Mouse (Mus musculus): Measurements from ENCODE around the gene H2-Aa. TPM values are rescaled to one million over a fixed set of nuclear protein-coding genes. Genes with fewer than 3 reads are reported as not detected.
"Not testable (repeated sequence)": the region's sequence is repeated elsewhere in the genome, so short reads cannot be mapped to it uniquely, and the experiment has no call there.

Gene H2-Aa
- 2.6 and 2.8 TPM in 2 replicates for polyA plus RNA-seq (2015; fragmentation: Nextera tagmentation; extraction: Ambion mirVana)

DNA sequence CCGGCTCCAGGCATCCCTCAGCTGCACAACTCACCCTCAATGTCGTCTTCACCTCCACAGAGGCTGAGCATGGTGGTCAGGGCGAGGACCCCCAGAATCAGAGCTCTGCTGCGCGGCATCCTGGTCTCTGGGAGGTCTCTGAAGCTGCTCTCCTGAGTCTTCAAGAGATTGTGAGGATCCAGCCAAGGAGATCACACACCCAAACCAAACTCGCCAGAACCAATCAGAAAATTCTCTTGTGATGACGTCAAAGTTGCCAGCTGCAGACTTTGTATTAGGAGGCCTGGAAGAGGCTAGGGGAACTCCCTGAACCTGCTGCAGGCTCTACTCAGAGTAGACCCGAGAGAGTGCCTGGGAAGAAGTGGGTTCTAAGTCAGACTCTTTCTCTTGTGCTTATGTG, at the start of gene H2-Aa:
H2-Aa (minus strand) TSS at position 176 of the 400 bp plus-strand sequence.
- no peak for ATAC-seq (ENCODE audit: insufficient read depth)
- no peak within 1 kb of the TSS for H3K27ac ChIP-seq (replicated peaks)
- no peaks in the 10 kb centered on the region for H3K36me3 ChIP-seq (replicated peaks)
- no peaks in the 10 kb centered on the region for H3K4me1 ChIP-seq (replicated peaks)
- 17% methylated on average over 8 of the region's 8 CpGs for WGBS (ENCODE audit: insufficient replicate concordance)
- no peak within 1 kb of the TSS for H3K4me3 ChIP-seq (replicated peaks)
- H3K9me3 ChIP-seq (replicated peaks) = no peaks in the 10 kb centered on the region
- no peak within 1 kb of the TSS for H3K9ac ChIP-seq
- H3K27me3 ChIP-seq = no peaks in the 10 kb centered on the region
- no peak within 1 kb of the TSS for H3K4me2 ChIP-seq

DNA sequence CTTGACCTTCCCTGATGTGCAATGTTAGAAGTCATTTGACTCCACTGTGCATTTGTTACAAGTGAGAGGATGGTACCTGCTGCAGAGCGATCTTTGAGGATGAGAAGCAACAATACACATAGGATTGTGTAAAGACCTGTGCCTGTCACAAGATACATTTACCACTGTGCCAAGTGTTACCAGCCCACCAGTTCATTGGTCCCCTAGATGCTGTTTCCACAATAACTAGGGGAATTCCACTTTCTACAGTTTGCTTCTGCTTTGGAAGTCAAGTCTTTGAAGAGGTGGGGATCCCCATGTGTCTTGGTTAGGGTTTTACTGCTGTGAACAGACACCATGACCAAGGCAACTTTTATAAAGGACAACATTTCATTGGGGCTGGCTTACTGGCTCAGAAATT, 43.6 kb upstream of the H2-Aa start:
- H3K4me1 ChIP-seq (replicated peaks) = no peaks in the 10 kb centered on the region
- H3K4me3 ChIP-seq (replicated peaks) = no peak overlapping the region
- no peaks in the 10 kb centered on the region for H3K9me3 ChIP-seq (replicated peaks)
- no peak overlapping the region for H3K4me2 ChIP-seq
- no peak overlapping the region for H3K9ac ChIP-seq
- no peaks in the 10 kb centered on the region for H3K27me3 ChIP-seq
- H3K36me3 ChIP-seq (replicated peaks) = no peaks in the 10 kb centered on the region
- 66% methylated on average over 1 of the region's 1 CpGs for WGBS (ENCODE audit: insufficient replicate concordance)
- ATAC-seq (ENCODE audit: insufficient read depth) = no peak
- no peak overlapping the region for H3K27ac ChIP-seq (replicated peaks)

GRCm38 (mm10) chr17:34329807-34330206, 42.2 kb upstream of the H2-Aa start:
- H3K36me3 ChIP-seq (replicated peaks) = no peaks in the 10 kb centered on the region
- no peaks in the 10 kb centered on the region for H3K27me3 ChIP-seq
- H3K4me1 ChIP-seq (replicated peaks) = no peaks in the 10 kb centered on the region
- WGBS (ENCODE audit: insufficient replicate concordance) = 23% methylated on average over 2 of the region's 2 CpGs
- no peak overlapping the region for H3K9ac ChIP-seq
- H3K4me3 ChIP-seq (replicated peaks) = no peak overlapping the region
- ATAC-seq (ENCODE audit: insufficient read depth) = no peak
- no peak overlapping the region for H3K27ac ChIP-seq (replicated peaks)
- H3K4me2 ChIP-seq = no peak overlapping the region
- H3K9me3 ChIP-seq (replicated peaks) = no peaks in the 10 kb centered on the region

- H3K27me3 ChIP-seq = no peaks in the 10 kb centered on the region
- H3K9me3 ChIP-seq (replicated peaks) = no peaks in the 10 kb centered on the region
- WGBS (ENCODE audit: insufficient replicate concordance) = 48% methylated on average over 3 of the region's 3 CpGs
- H3K4me1 ChIP-seq (replicated peaks) = no peaks in the 10 kb centered on the region
- no peak overlapping the region for H3K4me2 ChIP-seq
- H3K9ac ChIP-seq = no peak overlapping the region
- H3K27ac ChIP-seq (replicated peaks) = no peak overlapping the region
- no peaks in the 10 kb centered on the region for H3K36me3 ChIP-seq (replicated peaks)
- no peak overlapping the region for H3K4me3 ChIP-seq (replicated peaks)
- ATAC-seq (ENCODE audit: insufficient read depth) = no peak
Observed at GRCm38 (mm10) chr17:34326373-34326772, 38.8 kb upstream of the H2-Aa start.

DNA sequence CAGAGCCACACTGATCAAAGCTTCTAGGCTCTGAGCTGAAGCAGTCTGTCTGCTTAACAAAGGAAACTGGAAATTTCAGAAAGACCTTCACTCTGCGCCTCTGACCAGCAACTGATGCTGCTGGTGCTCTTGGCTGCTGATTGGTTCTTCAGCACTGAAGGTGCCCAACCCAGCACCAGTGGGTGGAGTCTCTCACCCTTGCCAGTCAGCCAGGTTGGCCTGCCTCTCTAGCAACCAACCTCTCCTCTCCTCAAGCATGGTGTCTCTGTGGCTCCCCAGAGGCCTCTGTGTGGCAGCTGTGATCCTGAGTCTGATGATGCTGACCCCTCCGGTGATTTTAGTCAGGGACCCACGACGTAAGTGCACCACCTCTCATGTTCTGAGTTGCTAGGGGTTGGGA, 37.8 kb upstream of the H2-Aa start, which contains the start of gene H2-Eb2:
H2-Eb2 (plus strand) TSS at position 230 of the 400 bp plus-strand sequence.
- H3K27me3 ChIP-seq = no peaks in the 10 kb centered on the region
- WGBS (ENCODE audit: insufficient replicate concordance) = 48% methylated on average over 4 of the region's 4 CpGs
- H3K27ac ChIP-seq (replicated peaks) = no peak within 1 kb of the TSS
- H3K4me2 ChIP-seq = no peak within 1 kb of the TSS
- H3K9me3 ChIP-seq (replicated peaks) = no peaks in the 10 kb centered on the region
- ATAC-seq (ENCODE audit: insufficient read depth) = no peak
- H3K4me1 ChIP-seq (replicated peaks) = no peaks in the 10 kb centered on the region
- no peak within 1 kb of the TSS for H3K9ac ChIP-seq
- no peaks in the 10 kb centered on the region for H3K36me3 ChIP-seq (replicated peaks)
- no peak within 1 kb of the TSS for H3K4me3 ChIP-seq (replicated peaks)

DNA sequence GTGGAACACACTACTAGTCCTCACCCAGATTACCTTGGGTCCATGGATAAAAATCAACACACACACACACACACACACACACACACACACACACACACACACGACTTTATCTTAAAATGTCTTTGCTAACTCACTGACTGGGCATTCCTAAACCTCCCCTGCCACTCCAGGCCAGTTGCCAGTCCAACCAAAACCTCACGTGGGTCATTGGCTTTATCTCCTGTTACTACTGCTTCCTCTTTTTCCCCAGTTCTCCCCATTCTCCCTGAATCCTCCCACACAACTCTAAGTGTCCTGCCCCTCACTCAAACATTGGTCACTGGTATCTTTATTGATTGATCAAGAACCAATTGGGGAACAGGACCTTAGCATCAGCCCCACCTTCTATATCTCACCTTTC, 29.7 kb upstream of the H2-Aa start:
- Histone ChIP-seq H3K27me3 (no peaks in the 10 kb centered on the region), H3K4me2 (no peak overlapping the region), H3K4me3 (replicated peaks) (no peak overlapping the region), H3K4me1 (replicated peaks) (no peaks in the 10 kb centered on the region), H3K36me3 (replicated peaks) (no peaks in the 10 kb centered on the region), H3K27ac (replicated peaks) (no peak overlapping the region), H3K9ac (no peak overlapping the region), H3K9me3 (replicated peaks) (no peaks in the 10 kb centered on the region)
- ATAC-seq (ENCODE audit: insufficient read depth) = no peak
- 16% methylated on average over 2 of the region's 2 CpGs for WGBS (ENCODE audit: insufficient replicate concordance)

- H3K27ac ChIP-seq (replicated peaks) = no peak overlapping the region
- no peak overlapping the region for H3K9ac ChIP-seq
- no peaks in the 10 kb centered on the region for H3K4me1 ChIP-seq (replicated peaks)
- ATAC-seq (ENCODE audit: insufficient read depth) = no peak
- 48% methylated on average over 2 of the region's 2 CpGs for WGBS (ENCODE audit: insufficient replicate concordance)
- no peaks in the 10 kb centered on the region for H3K9me3 ChIP-seq (replicated peaks)
- H3K27me3 ChIP-seq = no peaks in the 10 kb centered on the region
- H3K4me3 ChIP-seq (replicated peaks) = no peak overlapping the region
- no peak overlapping the region for H3K4me2 ChIP-seq
- no peaks in the 10 kb centered on the region for H3K36me3 ChIP-seq (replicated peaks)
Observed at GRCm38 (mm10) chr17:34316697-34317096, 29.1 kb upstream of the H2-Aa start.

DNA sequence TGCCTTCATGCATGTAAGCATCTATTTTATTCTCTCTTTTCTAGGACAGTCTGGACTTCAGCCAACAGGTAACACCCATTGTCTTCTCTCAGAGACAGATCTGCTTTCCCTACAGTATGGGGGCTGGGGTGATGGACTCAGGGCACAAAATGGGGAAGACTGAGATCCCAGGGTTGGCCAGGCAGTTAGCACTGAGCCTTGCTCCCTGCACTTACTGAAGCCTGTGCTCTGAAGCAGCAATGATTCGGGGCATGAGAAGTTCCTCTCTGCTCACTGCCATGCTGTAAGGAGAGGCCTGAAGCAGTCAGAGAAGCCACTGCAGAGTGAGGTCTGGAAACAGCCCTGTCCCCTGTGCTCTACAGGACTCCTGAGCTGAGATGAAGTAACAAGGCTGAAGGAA, 27.9 kb upstream of the H2-Aa start:
- Histone ChIP-seq H3K4me2 (no peak overlapping the region), H3K36me3 (replicated peaks) (no peaks in the 10 kb centered on the region), H3K9me3 (replicated peaks) (no peaks in the 10 kb centered on the region), H3K9ac (no peak overlapping the region), H3K4me1 (replicated peaks) (no peaks in the 10 kb centered on the region), H3K27ac (replicated peaks) (no peak overlapping the region), H3K4me3 (replicated peaks) (no peak overlapping the region), H3K27me3 (no peaks in the 10 kb centered on the region)
- no peak for ATAC-seq (ENCODE audit: insufficient read depth)
- 41% methylated on average over 1 of the region's 1 CpGs for WGBS (ENCODE audit: insufficient replicate concordance)

- Histone ChIP-seq H3K27me3 (0 out of 2 replicates have a peak, but pooled peaks cover under 1% of the 10 kb centered on the region), H3K27ac (replicated peaks) (no peak overlapping the region), H3K4me2 (no peak overlapping the region), H3K36me3 (replicated peaks) (no peaks in the 10 kb centered on the region), H3K9me3 (replicated peaks) (no peaks in the 10 kb centered on the region), H3K9ac (no peak overlapping the region), H3K4me1 (replicated peaks) (peaks cover 3% of the 10 kb centered on the region; the same call in 1 of the 2 replicates), H3K4me3 (replicated peaks) (no peak overlapping the region)
- ATAC-seq (ENCODE audit: insufficient read depth) = no peak
- WGBS (ENCODE audit: insufficient replicate concordance) = 60% methylated on average over 9 of the region's 9 CpGs
Observed at GRCm38 (mm10) chr17:34314286-34314685, 26.7 kb upstream of the H2-Aa start.

DNA sequence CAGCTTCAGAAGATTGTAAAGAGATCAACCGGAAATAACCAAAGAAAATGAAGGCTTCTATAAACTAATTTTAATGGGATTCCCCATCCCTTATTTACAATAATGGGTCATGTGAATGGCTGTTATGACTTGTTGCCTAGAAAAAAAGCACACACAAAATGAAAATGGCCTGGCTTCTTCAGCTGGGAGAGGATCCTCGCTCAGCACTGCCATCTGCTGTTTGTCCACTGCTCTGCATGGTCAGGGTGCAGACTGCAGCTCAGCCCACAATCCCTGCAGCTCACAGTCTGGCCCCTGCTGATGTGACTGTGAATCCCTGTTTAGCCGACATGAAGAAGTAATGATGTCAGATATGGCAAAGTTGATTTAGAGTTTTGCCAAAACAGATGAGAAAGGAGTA, 25.8 kb upstream of the H2-Aa start:
- Histone ChIP-seq H3K27me3 (peaks cover 3% of the 10 kb centered on the region; the same call in 1 of the 2 replicates), H3K9ac (no peak overlapping the region), H3K4me1 (replicated peaks) (peaks cover 5% of the 10 kb centered on the region; the same call in 1 of the 2 replicates), H3K36me3 (replicated peaks) (no peaks in the 10 kb centered on the region), H3K27ac (replicated peaks) (no peak overlapping the region), H3K4me3 (replicated peaks) (no peak overlapping the region), H3K4me2 (no peak overlapping the region), H3K9me3 (replicated peaks) (no peaks in the 10 kb centered on the region)
- ATAC-seq (ENCODE audit: insufficient read depth) = no peak
- WGBS (ENCODE audit: insufficient replicate concordance) = 26% methylated on average over 3 of the region's 3 CpGs

GRCm38 (mm10) chr17:34312185-34312584, 24.6 kb upstream of the H2-Aa start:
- WGBS (ENCODE audit: insufficient replicate concordance) = 46% methylated on average over 1 of the region's 1 CpGs
- H3K27ac ChIP-seq (replicated peaks) = no peak overlapping the region

GRCm38 (mm10) chr17:34310526-34310925, 22.9 kb upstream of the H2-Aa start:
- not testable (repeated sequence) for H3K4me2 ChIP-seq; H3K9me3 ChIP-seq (replicated peaks); H3K27me3 ChIP-seq; H3K27ac ChIP-seq (replicated peaks); H3K4me3 ChIP-seq (replicated peaks); H3K4me1 ChIP-seq (replicated peaks); H3K9ac ChIP-seq; H3K36me3 ChIP-seq (replicated peaks); ATAC-seq (ENCODE audit: insufficient read depth)
- 57% methylated on average over 3 of the region's 3 CpGs for WGBS (ENCODE audit: insufficient replicate concordance)

More at GRCm38 (mm10) chr17:34312185-34312584, 24.6 kb upstream of the H2-Aa start:
- Histone ChIP-seq H3K4me2 (no peak overlapping the region), H3K36me3 (replicated peaks) (no peaks in the 10 kb centered on the region), H3K9me3 (replicated peaks) (no peaks in the 10 kb centered on the region), H3K9ac (no peak overlapping the region), H3K27me3 (peaks cover 6% of the 10 kb centered on the region; the same call in 1 of the 2 replicates), H3K4me1 (replicated peaks) (peaks cover 5% of the 10 kb centered on the region; the same call in 1 of the 2 replicates), H3K4me3 (replicated peaks) (no peak overlapping the region)
- no peak for ATAC-seq (ENCODE audit: insufficient read depth)
